Mouse (Mus musculus) midbrain, embryonic 11.5 days (tissue): ENCODE results near the gene Frrs1. TPM values are rescaled to one million over a fixed set of nuclear protein-coding genes. Genes with fewer than 3 reads are reported as not detected.

ENCODE experiments used
- ATAC-seq: fragments of 200-750 bp; cut with Nextera tagmentation; 2 replicates; pipeline ENCODE4 v1.8.0; 2017; ENCODE audit warnings: moderate TSS enrichment, moderate library complexity; ENCODE audit not compliant: low FRiP score
- DNase-seq: peaks from one replicate; pipeline ENCODE4 v3.0.0; 2015; ENCODE audit warnings: low spot score; ENCODE audit errors: missing footprints
- H3K27ac ChIP-seq: fragments of 300-500 bp; sonication (generic); 2 replicates; pipeline ENCODE4 v1.5.1; 2014; ENCODE audit warnings: low read depth, low read length
- H3K27me3 ChIP-seq: fragments of 300-500 bp; sonication (generic); 2 replicates; pipeline ENCODE4 v1.6.1; 2014; ENCODE audit warnings: mild to moderate bottlenecking, low read length, moderate library complexity, mixed read lengths; ENCODE audit not compliant: control insufficient read depth, insufficient read depth
- H3K36me3 ChIP-seq: fragments of 300-500 bp; sonication (generic); 2 replicates; pipeline ENCODE4 v1.6.1; 2014; ENCODE audit warnings: mild to moderate bottlenecking, low read length, moderate library complexity, mixed read lengths; ENCODE audit not compliant: control insufficient read depth, insufficient read depth
- H3K4me1 ChIP-seq: fragments of 300-500 bp; sonication (generic); 2 replicates; pipeline ENCODE4 v1.6.1; 2014; ENCODE audit warnings: low read length; ENCODE audit not compliant: control insufficient read depth, insufficient read depth
- H3K4me2 ChIP-seq: fragments of 300-500 bp; sonication (generic); 2 replicates; pipeline ENCODE4 v1.6.1; 2014; ENCODE audit warnings: mild to moderate bottlenecking, moderate library complexity
- H3K4me3 ChIP-seq: fragments of 300-500 bp; sonication (generic); 2 replicates; pipeline ENCODE4 v1.5.1; 2014; ENCODE audit warnings: low read depth, low read length
- H3K9ac ChIP-seq: fragments of 300-500 bp; sonication (generic); 2 replicates; pipeline ENCODE4 v1.6.1; 2014; ENCODE audit warnings: low read length
- H3K9me3 ChIP-seq: fragments of 300-500 bp; sonication (generic); 2 replicates; pipeline ENCODE4 v1.6.1; 2016; ENCODE audit warnings: low read length; ENCODE audit not compliant: control insufficient read depth
- WGBS: fragments of 180-500 bp; shearing (Covaris S2); extraction: QIAGEN DNeasy Blood & Tissue Kit; methylation state at CpG from one replicate; pipeline ENCODE4 v1.1.7; 2014; 5-methylcytosine and 5-hydroxymethylcytosine counted together
- polyA plus RNA-seq: library from polyadenylated mRNA; unstranded; fragments of >200 nt; fragmentation: Nextera tagmentation; extraction: Ambion mirVana; gene quantifications from 2 replicates; pipeline ENCODE4 v1.2.1, GENCODE M21; 2014

Gene Frrs1
- polyA plus RNA-seq, 1 experiment from 2014 or later = 7.8 TPM

GRCm38 (mm10) chr3:116829274-116829920 lies 29.9 kb upstream of the Frrs1 start:
- Histone ChIP-seq H3K4me1 (no peaks in the 10 kb centered on the region), H3K4me2 (no peak overlapping the region), H3K36me3 (no peaks in the 10 kb centered on the region), H3K27me3 (no peaks in the 10 kb centered on the region), H3K4me3 (no peak overlapping the region), H3K9ac (no peak overlapping the region), H3K9me3 (no peaks in the 10 kb centered on the region), H3K27ac (no peak overlapping the region)
- DNase-seq (no peak), ATAC-seq (no peak)
- 84% methylated on average over 10 of the region's 10 CpGs for WGBS

- Histone ChIP-seq H3K27ac (no peak overlapping the region), H3K4me3 (no peak overlapping the region), H3K27me3 (no peaks in the 10 kb centered on the region), H3K36me3 (no peaks in the 10 kb centered on the region), H3K4me1 (no peaks in the 10 kb centered on the region), H3K9me3 (no peaks in the 10 kb centered on the region), H3K9ac (no peak overlapping the region), H3K4me2 (no peak overlapping the region)
- ATAC-seq = no peak
- WGBS = 83% methylated on average over 5 of the region's 5 CpGs
- no peak for DNase-seq
Observed at GRCm38 (mm10) chr3:116831324-116831723, 27.9 kb upstream of the Frrs1 start.

DNA sequence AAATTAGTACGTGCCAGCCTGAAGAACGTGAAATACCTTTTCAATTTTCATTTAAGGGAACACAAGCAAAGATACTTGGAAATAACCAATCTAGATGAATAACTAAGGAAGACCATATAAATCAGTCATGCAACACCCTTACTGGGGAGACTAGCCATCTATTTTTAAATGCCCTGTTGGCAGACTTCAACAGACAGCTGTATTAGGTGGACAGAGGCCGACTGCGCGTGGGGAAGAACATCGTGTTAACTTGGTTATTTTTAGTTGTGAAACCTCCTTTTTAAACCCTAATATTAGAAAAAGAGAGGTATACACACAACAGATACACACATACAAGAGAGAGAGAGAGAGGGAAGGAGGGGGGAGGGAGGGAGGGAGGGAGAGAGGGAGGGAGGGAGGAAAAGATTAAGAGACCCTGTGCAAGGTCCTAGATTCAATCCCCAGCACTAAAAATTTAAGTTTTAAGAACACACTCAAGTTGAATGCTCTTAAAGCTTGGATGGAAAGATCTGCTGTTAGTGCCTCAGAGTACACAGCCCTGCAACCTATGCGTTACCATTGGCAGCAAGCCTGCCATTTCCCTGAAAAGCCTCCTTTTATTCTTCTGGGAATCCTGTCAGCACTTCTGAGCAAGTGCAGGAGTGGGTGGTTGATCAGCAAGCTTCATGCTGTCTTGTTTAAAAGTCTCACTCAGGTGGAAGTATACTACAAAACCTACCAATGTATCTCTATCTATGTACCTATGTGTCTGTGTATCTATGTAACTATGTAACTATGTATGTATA lies 26.5 kb upstream of the Frrs1 start:
- no peak for DNase-seq
- no peaks in the 10 kb centered on the region for H3K36me3 ChIP-seq
- no peak overlapping the region for H3K4me2 ChIP-seq
- ATAC-seq = no peak
- no peak overlapping the region for H3K4me3 ChIP-seq
- 95% methylated on average over 7 of the region's 7 CpGs for WGBS
- no peaks in the 10 kb centered on the region for H3K27me3 ChIP-seq
- no peak overlapping the region for H3K27ac ChIP-seq
- no peak overlapping the region for H3K9ac ChIP-seq
- no peaks in the 10 kb centered on the region for H3K9me3 ChIP-seq
- H3K4me1 ChIP-seq = no peaks in the 10 kb centered on the region

DNA sequence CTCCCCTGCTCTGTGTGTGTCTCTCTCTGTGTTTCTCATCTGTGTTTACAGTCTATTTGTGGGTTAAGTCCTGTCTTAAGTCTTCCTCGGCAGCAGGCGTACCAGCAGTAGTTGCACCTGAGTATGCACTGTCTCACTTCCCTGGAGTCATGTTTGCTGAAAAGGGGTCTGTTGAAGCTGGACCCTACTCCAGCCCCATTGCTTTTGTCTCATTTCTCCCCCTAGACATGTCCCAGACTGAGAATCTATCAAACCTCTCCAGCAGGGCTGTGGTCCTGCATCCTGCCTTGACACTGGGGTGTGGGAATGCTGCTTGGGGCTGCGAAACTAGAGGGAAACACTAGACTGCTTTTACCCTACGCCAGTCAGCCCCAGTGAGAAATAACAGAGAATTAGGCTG lies 25.8 kb upstream of the Frrs1 start:
- DNase-seq (no peak), ATAC-seq (no peak)
- Histone ChIP-seq H3K27ac (no peak overlapping the region), H3K27me3 (no peaks in the 10 kb centered on the region), H3K4me1 (no peaks in the 10 kb centered on the region), H3K4me2 (no peak overlapping the region), H3K36me3 (no peaks in the 10 kb centered on the region), H3K9ac (no peak overlapping the region), H3K9me3 (no peaks in the 10 kb centered on the region), H3K4me3 (no peak overlapping the region)
- 85% methylated on average over 4 of the region's 4 CpGs for WGBS

- H3K9me3 ChIP-seq = no peaks in the 10 kb centered on the region
- no peak overlapping the region for H3K4me3 ChIP-seq
- no peak overlapping the region for H3K27ac ChIP-seq
- no peaks in the 10 kb centered on the region for H3K4me1 ChIP-seq
- 89% methylated on average over 6 of the region's 6 CpGs for WGBS
- no peaks in the 10 kb centered on the region for H3K36me3 ChIP-seq
- no peak overlapping the region for H3K4me2 ChIP-seq
- no peaks in the 10 kb centered on the region for H3K27me3 ChIP-seq
- ATAC-seq = no peak
- no peak overlapping the region for H3K9ac ChIP-seq
- no peak for DNase-seq
Observed at GRCm38 (mm10) chr3:116834241-116834640, 25.0 kb upstream of the Frrs1 start.

DNA sequence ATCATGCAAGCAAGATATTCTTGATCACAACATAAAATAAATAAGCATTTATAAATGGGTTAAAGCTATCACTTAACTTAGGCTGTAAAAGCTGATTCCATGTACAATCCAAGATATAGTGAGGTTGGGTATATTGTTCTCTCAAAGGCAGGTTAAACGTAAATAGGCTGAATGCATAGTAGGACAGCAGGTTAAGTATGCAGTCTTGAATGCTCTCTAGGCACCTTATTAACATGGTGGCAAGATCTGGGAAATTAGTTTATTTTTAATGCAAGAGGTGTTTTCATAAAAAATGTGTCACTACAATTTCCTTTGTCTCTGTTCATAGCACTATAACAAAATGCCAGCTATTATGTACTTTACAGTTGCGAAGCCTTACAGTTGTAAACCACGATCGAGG lies 23.9 kb upstream of the Frrs1 start:
- Histone ChIP-seq H3K27me3 (no peaks in the 10 kb centered on the region), H3K4me2 (no peak overlapping the region; the same call in 1 of the 2 replicates), H3K4me1 (no peaks in the 10 kb centered on the region), H3K4me3 (no peak overlapping the region), H3K27ac (no peak overlapping the region), H3K9ac (peak overlapping the region; percentile 70), H3K36me3 (no peaks in the 10 kb centered on the region), H3K9me3 (no peaks in the 10 kb centered on the region)
- WGBS = 81% methylated on average over 4 of the region's 4 CpGs
- no peak for ATAC-seq
- no peak for DNase-seq

- H3K36me3 ChIP-seq = no peaks in the 10 kb centered on the region
- ATAC-seq (peak; percentile 87), DNase-seq (peak; percentile 97)
- no peak overlapping the region for H3K27ac ChIP-seq
- peak overlapping the region; percentile 28; the same call in 1 of the 2 replicates for H3K4me3 ChIP-seq
- H3K9ac ChIP-seq = peak overlapping the region; percentile 70
- H3K9me3 ChIP-seq = no peaks in the 10 kb centered on the region
- no peaks in the 10 kb centered on the region for H3K27me3 ChIP-seq
- peak overlapping the region; percentile 55 for H3K4me2 ChIP-seq
- H3K4me1 ChIP-seq = no peaks in the 10 kb centered on the region
- 24% methylated on average over 21 of the region's 21 CpGs for WGBS
Observed at GRCm38 (mm10) chr3:116835770-116836680, 23.2 kb upstream of the Frrs1 start.

GRCm38 (mm10) chr3:116836681-116837475 lies 22.4 kb upstream of the Frrs1 start:
- Histone ChIP-seq H3K4me3 (no peak overlapping the region), H3K27me3 (no peaks in the 10 kb centered on the region), H3K27ac (no peak overlapping the region), H3K9ac (no peak overlapping the region), H3K4me1 (no peaks in the 10 kb centered on the region), H3K36me3 (no peaks in the 10 kb centered on the region), H3K4me2 (no peak overlapping the region), H3K9me3 (no peaks in the 10 kb centered on the region)
- DNase-seq = no peak
- WGBS = 79% methylated on average over 23 of the region's 23 CpGs
- no peak for ATAC-seq
